Mouse (Mus musculus) urinary bladder, postnatal 10 days (tissue): ENCODE measurements around the gene Fam90a1b.
"Not testable (repeated sequence)": the region's sequence is repeated elsewhere in the genome, so short reads cannot be mapped to it uniquely, and the experiment has no call there.

ENCODE experiments used
- DNase-seq: peaks from one replicate; pipeline ENCODE4 v3.0.0; 2022; ENCODE audit warnings: low spot score

Gene Fam90a1b

GRCm38 (mm10) chrX:94366670-94367241 lies at the start of gene Fam90a1b, which contains the start of gene Apoo:
Fam90a1b (minus strand) TSS chrX:94366777.
Apoo (plus strand) TSS chrX:94367117.
- peak; percentile 77 for DNase-seq

GRCm38 (mm10) chrX:94408975-94409374 lies 42.4 kb upstream of the Fam90a1b start:
- DNase-seq: no peak

- DNase-seq: no peak
These were observed 12.2 kb upstream of the Fam90a1b start for GRCm38 (mm10) chrX:94378734-94379133.

GRCm38 (mm10) chrX:94367248-94367647 lies 671 bp upstream of the Fam90a1b start:
- DNase-seq: no peak

GRCm38 (mm10) chrX:94366029-94366428 lies 548 bp downstream of the Fam90a1b start:
- DNase-seq: no peak

GRCm38 (mm10) chrX:94365381-94365925 lies 1.1 kb downstream of the Fam90a1b start:
- no peak for DNase-seq

GRCm38 (mm10) chrX:94343638-94344037 lies 22.9 kb downstream of the Fam90a1b start:
- DNase-seq: not testable (repeated sequence)

GRCm38 (mm10) chrX:94321036-94321902 lies 45.3 kb downstream of the Fam90a1b start:
- no peak for DNase-seq
